Mouse (Mus musculus) intestine, embryonic 15.5 days (tissue): ENCODE measurements around the gene Khk. TPM values are rescaled to one million over a fixed set of nuclear protein-coding genes. Genes with fewer than 3 reads are reported as not detected.

Experiments
- ATAC-seq: fragments of 200-750 bp; cut with Nextera tagmentation; 2 replicates; pipeline ENCODE4 v1.8.0; 2017; ENCODE audit warnings: moderate TSS enrichment, moderate library complexity
- H3K27ac ChIP-seq: fragments of 300-500 bp; sonication (generic); 2 replicates; pipeline ENCODE4 v1.5.1; 2015; ENCODE audit warnings: mild to moderate bottlenecking, inconsistent platforms
- H3K27me3 ChIP-seq: fragments of 300-500 bp; sonication (generic); replicated peaks from 2 replicates; pipeline ENCODE4 v1.6.1; 2015; ENCODE audit warnings: inconsistent platforms
- H3K36me3 ChIP-seq: fragments of 300-500 bp; sonication (generic); 2 replicates; pipeline ENCODE4 v1.6.1; 2015; ENCODE audit warnings: inconsistent platforms
- H3K4me1 ChIP-seq: fragments of 300-500 bp; sonication (generic); replicated peaks from 2 replicates; pipeline ENCODE4 v1.6.1; 2015; ENCODE audit warnings: inconsistent platforms
- H3K4me2 ChIP-seq: fragments of 300-500 bp; sonication (generic); replicated peaks from 2 replicates; pipeline ENCODE4 v1.6.1; 2015; ENCODE audit warnings: mild to moderate bottlenecking, inconsistent platforms
- H3K4me3 ChIP-seq: fragments of 300-500 bp; sonication (generic); replicated peaks from 2 replicates; pipeline ENCODE4 v1.5.1; 2015; ENCODE audit warnings: inconsistent platforms
- H3K9ac ChIP-seq: fragments of 300-500 bp; sonication (generic); 2 replicates; pipeline ENCODE4 v1.6.1; 2015; ENCODE audit warnings: inconsistent platforms
- H3K9me3 ChIP-seq: fragments of 300-500 bp; sonication (generic); 2 replicates; pipeline ENCODE4 v1.6.1; 2016; ENCODE audit warnings: inconsistent platforms
- WGBS: fragments of 180-500 bp; shearing (Covaris S2); methylation state at CpG from one replicate; pipeline ENCODE4 v1.1.7; 2015; 5-methylcytosine and 5-hydroxymethylcytosine counted together
- polyA plus RNA-seq: library from polyadenylated mRNA; unstranded; fragments of >200 nt; fragmentation: Nextera tagmentation; extraction: Ambion mirVana; gene quantifications from 2 replicates; pipeline ENCODE4 v1.2.1, GENCODE M21; 2015

The Khk gene
- polyA plus RNA-seq, 1 experiment from 2014 or later = 23.3 TPM

DNA sequence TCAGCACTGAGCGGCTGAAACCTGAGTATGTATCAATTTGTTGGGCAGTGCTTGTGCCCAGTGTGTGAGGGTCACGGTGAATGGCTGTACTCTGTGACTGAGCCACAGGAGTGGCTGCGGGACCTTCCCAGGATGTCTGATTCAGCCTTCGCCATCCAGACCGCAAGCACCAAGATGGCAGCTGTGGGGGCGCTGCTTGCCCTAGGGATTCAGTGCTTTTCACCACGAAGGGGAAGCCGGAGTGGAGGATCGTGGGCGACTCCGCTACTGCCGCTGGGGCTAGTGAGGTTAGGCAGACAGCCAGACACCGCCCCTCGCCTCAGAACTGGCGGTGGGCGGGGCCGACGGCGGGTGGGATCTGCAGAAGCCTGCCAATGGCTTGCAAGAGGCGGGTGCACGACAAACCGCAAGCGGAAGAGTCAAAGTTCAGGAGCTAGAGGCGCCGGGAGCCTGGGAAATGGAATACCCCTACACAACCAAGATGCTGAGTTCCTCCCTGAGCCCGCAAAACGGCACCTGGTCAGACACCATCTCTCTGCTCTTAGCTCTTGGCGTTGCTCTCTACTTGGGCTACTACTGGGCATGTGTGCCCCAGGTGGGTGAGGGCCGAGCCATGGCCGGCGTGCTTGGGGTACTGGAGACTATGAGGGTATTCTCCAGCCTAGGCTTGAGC lies 28.6 kb downstream of the Khk start:
- H3K9me3 ChIP-seq = no peaks in the 10 kb centered on the region
- peaks cover 14% of the 10 kb centered on the region for H3K4me1 ChIP-seq
- peak overlapping the region; percentile 82 for H3K27ac ChIP-seq
- peak overlapping the region; percentile 62 for H3K4me3 ChIP-seq
- peaks cover 14% of the 10 kb centered on the region for H3K36me3 ChIP-seq
- peak overlapping the region; percentile 88 for H3K4me2 ChIP-seq
- ATAC-seq = peak; percentile 89
- H3K27me3 ChIP-seq = no peaks in the 10 kb centered on the region
- WGBS = under 1% methylated on average over 31 of the region's 31 CpGs
- peak overlapping the region; percentile 56 for H3K9ac ChIP-seq

DNA sequence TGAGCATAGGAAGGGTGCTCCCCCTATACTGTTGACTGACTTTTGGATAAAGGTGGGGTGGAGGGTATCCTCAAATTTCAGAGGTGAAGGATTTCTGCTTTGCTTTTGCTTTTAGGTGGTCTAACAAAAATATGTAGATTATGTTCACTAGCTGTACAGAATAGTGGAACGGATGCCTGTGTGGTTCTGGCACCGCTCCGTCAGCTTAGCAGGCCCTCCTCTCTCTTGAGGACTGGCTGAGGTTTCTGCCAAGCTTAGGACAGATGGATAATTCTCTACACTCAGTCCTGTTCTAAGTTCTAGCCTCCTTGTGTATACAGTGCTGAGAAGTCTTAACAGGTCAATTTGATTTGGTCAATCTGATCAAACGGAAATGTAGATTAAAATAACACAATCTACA lies 29.2 kb downstream of the Khk start:
- Histone ChIP-seq H3K4me3 (peak overlapping the region; percentile 62), H3K27ac (peak overlapping the region; percentile 82; the same call in 1 of the 2 replicates), H3K27me3 (no peaks in the 10 kb centered on the region), H3K4me1 (peaks cover 8% of the 10 kb centered on the region), H3K9ac (peak overlapping the region; percentile 56), H3K36me3 (peaks cover 20% of the 10 kb centered on the region), H3K4me2 (peak overlapping the region; percentile 88), H3K9me3 (no peaks in the 10 kb centered on the region)
- 0 out of 2 replicates have a peak, but pooled peaks have one; percentile 0 for ATAC-seq
- WGBS = 59% methylated on average over 4 of the region's 4 CpGs

DNA sequence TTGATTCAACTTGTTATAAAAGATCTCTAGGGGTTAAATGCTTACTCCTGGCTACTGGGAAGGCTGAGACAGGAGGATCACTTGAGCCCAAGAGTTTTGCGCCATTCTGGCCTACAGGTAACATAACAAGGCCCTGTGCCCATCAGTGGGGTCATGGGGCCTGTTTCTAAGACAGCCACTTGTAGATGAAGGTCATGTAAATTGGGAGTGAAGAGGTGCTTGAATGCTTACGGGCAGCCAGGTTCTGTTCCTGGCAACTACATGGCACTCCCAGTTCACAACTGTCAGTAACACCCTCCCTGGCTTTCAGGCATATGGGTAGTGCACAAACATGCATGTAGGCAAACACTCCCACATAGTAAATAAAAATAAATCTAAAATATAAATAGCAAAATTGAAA lies 29.7 kb downstream of the Khk start:
- H3K4me3 ChIP-seq = no peak overlapping the region
- WGBS = 90% methylated on average over 2 of the region's 2 CpGs
- H3K27ac ChIP-seq = no peak overlapping the region
- H3K9ac ChIP-seq = no peak overlapping the region
- peaks cover 7% of the 10 kb centered on the region for H3K4me1 ChIP-seq
- peaks cover 25% of the 10 kb centered on the region for H3K36me3 ChIP-seq
- H3K9me3 ChIP-seq = no peaks in the 10 kb centered on the region
- no peaks in the 10 kb centered on the region for H3K27me3 ChIP-seq
- H3K4me2 ChIP-seq = peak overlapping the region; percentile 88; the same call in 1 of the 2 replicates
- ATAC-seq = no peak

DNA sequence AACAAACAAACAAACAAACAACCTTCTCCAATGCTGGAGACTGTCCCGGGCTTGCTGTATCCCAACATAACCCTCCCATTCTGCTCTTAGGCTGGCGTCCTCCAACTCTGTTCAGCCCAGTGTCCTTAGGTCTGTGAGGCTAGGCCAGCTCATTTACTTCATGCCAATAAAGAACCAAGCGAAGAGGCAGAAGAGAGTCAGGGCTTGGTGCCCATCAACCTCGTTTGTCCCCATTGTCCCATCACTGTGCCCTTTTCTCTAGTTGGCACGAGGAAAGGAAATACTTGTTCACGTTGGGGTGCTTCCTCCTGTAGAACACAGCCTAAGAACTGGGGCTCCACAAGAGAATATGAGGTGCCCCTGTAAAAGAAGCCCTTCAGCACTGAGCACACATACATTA lies 30.5 kb downstream of the Khk start:
- 0 out of 2 replicates have a peak overlapping the region, but pooled peaks have one; percentile 19 for H3K27ac ChIP-seq
- H3K4me3 ChIP-seq = no peak overlapping the region
- no peak for ATAC-seq
- H3K9ac ChIP-seq = no peak overlapping the region
- WGBS = 84% methylated on average over 6 of the region's 6 CpGs
- peaks cover 27% of the 10 kb centered on the region for H3K36me3 ChIP-seq
- peaks cover 7% of the 10 kb centered on the region for H3K4me1 ChIP-seq
- no peaks in the 10 kb centered on the region for H3K9me3 ChIP-seq
- no peaks in the 10 kb centered on the region for H3K27me3 ChIP-seq
- no peak overlapping the region for H3K4me2 ChIP-seq

DNA sequence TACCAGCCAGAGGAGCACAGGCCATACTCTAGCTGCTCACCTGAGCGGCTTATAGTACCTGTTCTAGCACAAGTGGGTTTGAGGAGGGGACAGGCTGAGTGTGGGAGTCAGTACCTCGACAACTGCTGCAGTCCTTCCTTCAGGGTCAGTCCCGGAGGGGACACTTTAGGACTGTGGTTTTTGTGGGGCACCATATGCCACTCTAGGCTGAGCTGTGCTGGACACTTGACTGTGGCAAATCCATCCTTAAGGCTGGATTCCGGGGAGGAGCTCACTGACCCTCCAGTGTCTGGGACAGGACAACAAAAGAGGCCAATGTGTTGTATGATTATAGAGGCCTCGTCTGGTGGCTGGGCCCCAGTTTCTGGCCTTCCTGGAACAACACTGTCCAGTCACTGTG lies 31.3 kb downstream of the Khk start:
- no peak overlapping the region for H3K4me2 ChIP-seq
- peaks cover 8% of the 10 kb centered on the region for H3K4me1 ChIP-seq
- no peak overlapping the region for H3K9ac ChIP-seq
- ATAC-seq = no peak
- no peaks in the 10 kb centered on the region for H3K9me3 ChIP-seq
- no peak overlapping the region for H3K4me3 ChIP-seq
- H3K27ac ChIP-seq = no peak overlapping the region
- no peaks in the 10 kb centered on the region for H3K27me3 ChIP-seq
- whole genome bisulfite sequencing = 84% methylated on average over 5 of the region's 5 CpGs
- peaks cover 27% of the 10 kb centered on the region for H3K36me3 ChIP-seq

DNA sequence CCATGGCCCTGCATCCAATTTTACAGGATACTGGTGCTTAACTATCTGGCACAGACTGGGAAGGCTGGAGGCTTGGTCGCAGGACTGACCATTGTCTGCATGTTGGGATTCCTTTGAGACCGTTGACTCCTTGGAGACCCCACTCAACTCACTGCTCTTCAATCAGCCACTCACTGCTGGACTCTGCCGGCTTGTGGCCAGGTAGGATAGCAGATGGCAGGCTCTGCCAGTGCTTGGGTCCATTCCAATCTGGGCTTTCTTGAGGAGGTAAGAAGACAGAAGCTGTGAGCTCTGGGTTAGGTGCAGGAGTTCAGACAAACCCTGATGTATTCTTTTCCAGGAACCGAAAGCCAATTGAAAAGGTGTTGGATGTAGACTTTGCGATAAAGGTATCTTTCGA lies 32.8 kb downstream of the Khk start:
- Histone ChIP-seq H3K9me3 (no peaks in the 10 kb centered on the region), H3K27ac (no peak overlapping the region), H3K36me3 (peaks cover 33% of the 10 kb centered on the region), H3K4me1 (peaks cover 20% of the 10 kb centered on the region), H3K27me3 (no peaks in the 10 kb centered on the region), H3K4me2 (no peak overlapping the region), H3K9ac (no peak overlapping the region), H3K4me3 (no peak overlapping the region)
- no peak for ATAC-seq
- WGBS = 95% methylated on average over 6 of the region's 6 CpGs

DNA sequence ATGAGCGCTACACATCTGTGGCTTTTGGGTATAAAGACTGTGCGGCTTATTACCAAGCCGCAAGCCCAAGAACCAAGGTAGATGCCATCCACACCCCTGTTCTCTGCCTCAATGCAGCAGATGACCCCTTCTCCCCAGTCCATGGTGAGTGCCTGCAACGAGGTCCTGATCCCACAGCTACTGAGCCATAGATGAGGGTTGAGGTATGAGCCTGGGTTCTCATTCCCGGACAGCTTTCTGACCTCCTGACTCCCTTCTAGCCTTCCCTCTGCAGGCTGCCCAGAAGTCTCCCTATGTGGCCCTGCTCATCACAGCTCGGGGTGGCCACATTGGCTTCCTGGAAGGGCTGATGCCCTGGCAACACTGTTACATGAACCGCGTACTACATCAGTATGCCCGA lies 33.3 kb downstream of the Khk start:
- peaks cover 33% of the 10 kb centered on the region for H3K36me3 ChIP-seq

DNA sequence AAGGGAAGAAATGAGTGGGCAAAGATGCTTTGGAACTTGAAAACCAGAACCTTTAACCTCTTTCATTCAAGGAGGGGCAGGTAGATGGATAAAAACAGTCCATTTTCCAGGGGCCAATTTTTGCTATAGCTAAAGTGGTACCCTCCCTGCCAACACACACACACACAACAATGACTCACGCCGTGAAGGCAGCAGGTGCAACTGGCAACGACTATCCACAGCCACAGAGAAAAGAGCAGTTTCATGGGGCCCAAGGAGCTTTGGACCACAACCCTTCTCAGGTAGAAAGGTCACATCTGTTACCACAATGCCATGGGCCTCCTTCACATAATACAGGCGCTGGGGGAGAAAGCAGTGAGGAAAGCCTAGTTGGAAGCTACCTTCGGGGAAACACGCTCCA lies 34.5 kb downstream of the Khk start:
- ATAC-seq = no peak
- no peaks in the 10 kb centered on the region for H3K9me3 ChIP-seq
- no peak overlapping the region for H3K27ac ChIP-seq
- no peak overlapping the region for H3K4me2 ChIP-seq
- WGBS = 93% methylated on average over 6 of the region's 6 CpGs
- no peaks in the 10 kb centered on the region for H3K27me3 ChIP-seq
- H3K36me3 ChIP-seq = peaks cover 33% of the 10 kb centered on the region
- H3K9ac ChIP-seq = no peak overlapping the region
- no peak overlapping the region for H3K4me3 ChIP-seq
- peaks cover 17% of the 10 kb centered on the region for H3K4me1 ChIP-seq

More for the DNA sequence above, 33.3 kb downstream of the Khk start:
- Histone ChIP-seq H3K9me3 (no peaks in the 10 kb centered on the region), H3K4me3 (no peak overlapping the region), H3K4me1 (peaks cover 17% of the 10 kb centered on the region), H3K9ac (no peak overlapping the region), H3K27ac (no peak overlapping the region), H3K4me2 (no peak overlapping the region), H3K27me3 (no peaks in the 10 kb centered on the region)
- ATAC-seq = no peak
- WGBS = 91% methylated on average over 9 of the region's 9 CpGs

DNA sequence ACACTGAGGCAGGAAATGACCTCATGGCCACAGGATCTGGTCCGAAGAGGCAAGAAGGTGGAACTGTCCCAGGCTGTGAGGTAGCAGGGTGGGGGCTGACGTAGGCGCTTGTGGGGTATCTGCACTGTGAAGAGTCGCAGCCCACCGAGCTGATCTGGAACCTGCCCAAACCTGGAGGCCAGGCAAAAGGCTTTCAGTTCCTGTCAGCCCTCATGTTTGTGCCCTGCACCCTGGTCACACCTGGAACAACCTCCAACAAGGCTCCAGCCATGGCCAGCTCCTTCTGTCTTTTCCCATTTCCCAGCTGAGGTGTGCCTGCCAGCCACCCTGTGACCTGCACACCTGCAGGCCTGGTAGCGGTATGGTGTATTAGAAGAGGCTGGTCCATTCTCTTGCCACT lies 36.7 kb downstream of the Khk start:
- no peaks in the 10 kb centered on the region for H3K9me3 ChIP-seq
- H3K27me3 ChIP-seq = no peaks in the 10 kb centered on the region
- peak overlapping the region; percentile 62 for H3K4me2 ChIP-seq
- no peak for ATAC-seq
- no peak overlapping the region for H3K9ac ChIP-seq
- no peak overlapping the region for H3K27ac ChIP-seq
- peaks cover 33% of the 10 kb centered on the region for H3K36me3 ChIP-seq
- 94% methylated on average over 6 of the region's 6 CpGs for WGBS
- peaks cover 17% of the 10 kb centered on the region for H3K4me1 ChIP-seq
- H3K4me3 ChIP-seq = no peak overlapping the region

DNA sequence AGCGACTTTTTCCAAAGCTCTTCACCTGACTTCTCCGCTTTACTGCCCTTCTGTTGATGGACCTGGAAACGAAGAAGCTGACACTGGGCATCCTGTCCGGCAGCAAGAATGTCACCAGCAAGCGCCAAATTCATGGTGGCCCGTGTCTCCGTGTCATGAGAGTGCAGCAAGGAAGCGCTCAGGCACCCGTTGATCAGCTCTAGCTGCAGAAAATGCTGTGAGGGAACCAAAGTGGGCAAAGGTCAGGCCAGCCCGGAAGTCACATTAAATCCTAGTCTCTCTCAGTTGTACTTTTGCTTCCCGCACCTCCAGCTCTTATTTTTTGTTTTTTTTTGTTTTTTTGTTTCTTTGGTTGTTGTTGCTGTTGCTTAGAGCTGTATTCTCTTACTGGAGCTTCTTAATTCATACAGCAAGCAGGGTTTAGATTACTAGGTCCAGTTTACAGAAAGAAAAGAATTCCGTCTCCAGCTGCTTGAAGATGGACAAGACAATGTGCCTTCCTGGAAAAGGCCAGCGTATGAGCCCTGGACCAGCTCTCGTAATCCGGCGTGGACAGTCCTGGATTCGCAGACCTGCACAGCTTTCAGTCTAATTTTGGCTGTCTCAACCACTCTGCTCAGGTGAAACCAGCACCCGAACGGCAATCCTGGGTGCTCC lies 38.1 kb downstream of the Khk start:
- peak overlapping the region; percentile 62 for H3K4me2 ChIP-seq
- H3K4me3 ChIP-seq = peak overlapping the region; percentile 78
- H3K9me3 ChIP-seq = no peaks in the 10 kb centered on the region
- ATAC-seq = 0 out of 2 replicates have a peak, but pooled peaks have one; percentile 46
- H3K9ac ChIP-seq = peak overlapping the region; percentile 88
- no peaks in the 10 kb centered on the region for H3K27me3 ChIP-seq
- H3K27ac ChIP-seq = peak overlapping the region; percentile 90
- 29% methylated on average over 19 of the region's 19 CpGs for WGBS
- peaks cover 24% of the 10 kb centered on the region for H3K36me3 ChIP-seq
- H3K4me1 ChIP-seq = peaks cover 17% of the 10 kb centered on the region

DNA sequence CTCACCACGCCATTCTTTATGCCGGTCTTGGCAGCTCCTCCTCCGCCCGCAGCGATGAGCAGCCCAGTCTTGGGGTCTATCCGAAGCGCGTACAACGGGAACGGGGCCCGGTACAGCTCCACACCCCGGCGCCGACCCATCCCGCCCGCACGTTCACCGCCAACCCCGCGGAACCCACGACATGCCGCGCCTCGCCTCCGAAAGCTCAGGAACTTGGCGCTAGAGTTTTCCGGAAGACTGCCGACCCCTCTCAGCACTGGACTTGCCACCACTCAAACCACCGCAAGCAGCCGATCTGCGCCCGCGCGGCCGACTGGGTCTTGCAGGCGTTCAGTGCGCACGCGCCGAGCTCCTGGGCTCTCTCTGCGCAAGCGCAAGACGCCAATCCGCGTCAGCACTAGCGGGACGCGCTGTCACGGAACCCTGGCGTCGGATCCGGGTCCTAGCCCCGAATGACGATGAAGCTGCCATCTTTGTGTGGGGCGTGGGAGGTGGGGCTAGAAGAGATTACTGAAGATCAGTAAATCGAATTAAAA lies 38.8 kb downstream of the Khk start, which contains the start of gene Preb:
Gene Preb, minus strand, starts transcription at position 396 of the 536 bp plus-strand sequence.
- Histone ChIP-seq H3K9ac (peak within 1 kb of the TSS; percentile 88), H3K36me3 (peaks cover 17% of the 10 kb centered on the region), H3K9me3 (no peaks in the 10 kb centered on the region), H3K4me3 (peak within 1 kb of the TSS; percentile 78), H3K27me3 (no peaks in the 10 kb centered on the region), H3K4me1 (peaks cover 17% of the 10 kb centered on the region), H3K27ac (peak within 1 kb of the TSS; percentile 90), H3K4me2 (peak within 1 kb of the TSS; percentile 62)
- peak; percentile 97 for ATAC-seq
- WGBS = under 1% methylated on average over 56 of the region's 56 CpGs

DNA sequence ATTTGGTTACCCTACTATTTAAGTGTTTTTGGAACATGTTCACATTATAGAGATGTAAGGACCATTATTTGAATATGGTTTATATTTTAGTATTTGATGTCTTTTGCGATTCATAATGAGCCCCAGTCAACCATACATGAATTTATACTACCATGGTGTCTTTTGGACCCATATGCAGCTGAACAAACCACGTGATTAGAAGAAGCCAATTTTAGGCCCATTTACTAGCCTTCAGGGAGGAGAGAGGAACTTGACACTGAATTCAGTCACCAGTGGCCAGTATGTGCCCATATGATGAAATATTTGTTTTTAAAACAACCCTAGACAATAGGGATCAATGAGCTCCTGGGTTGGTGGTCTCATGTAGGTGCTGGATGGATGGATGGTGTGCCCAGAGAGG lies 39.6 kb downstream of the Khk start:
- H3K36me3 ChIP-seq = peaks cover 10% of the 10 kb centered on the region
- H3K4me3 ChIP-seq = no peak overlapping the region; the same call in 1 of the 2 replicates
- H3K4me2 ChIP-seq = peak overlapping the region; percentile 62
- no peak for ATAC-seq
- H3K4me1 ChIP-seq = peaks cover 17% of the 10 kb centered on the region
- 94% methylated on average over 2 of the region's 2 CpGs for WGBS
- H3K9ac ChIP-seq = peak overlapping the region; percentile 41; the same call in 1 of the 2 replicates
- H3K27me3 ChIP-seq = no peaks in the 10 kb centered on the region
- no peak overlapping the region for H3K27ac ChIP-seq
- no peaks in the 10 kb centered on the region for H3K9me3 ChIP-seq
